Mouse (Mus musculus) right cerebral cortex, adult 18-20 months (tissue): ENCODE measurements around the gene Krt81.

Source experiments
- DNase-seq: peaks from one replicate; pipeline ENCODE4 v3.0.0; 2022; ENCODE audit warnings: mixed read lengths

The Krt81 gene

DNA sequence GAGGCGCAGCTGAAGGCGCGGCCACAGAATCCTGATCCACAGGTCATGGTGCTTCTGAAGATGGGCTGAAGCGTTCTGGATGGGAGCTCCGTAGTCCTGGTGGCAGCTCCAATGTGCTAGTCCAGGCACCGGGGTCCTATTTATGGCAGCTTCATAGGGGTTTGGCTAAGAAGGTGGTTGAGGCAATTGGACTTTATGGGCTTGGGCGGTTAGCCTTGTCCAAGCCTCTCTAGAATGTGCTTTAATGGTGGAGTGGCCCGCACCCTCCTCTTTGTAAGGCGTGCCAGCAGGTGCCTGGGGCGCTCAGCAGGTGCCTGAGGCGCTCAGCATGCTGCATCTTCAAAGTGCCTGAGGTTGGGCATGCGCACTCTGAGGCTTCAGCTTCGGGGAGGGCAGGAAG, at the start of gene Krt81:
Krt81 (minus strand) TSS at position 101 of the 400 bp plus-strand sequence.
- DNase-seq = no peak

DNA sequence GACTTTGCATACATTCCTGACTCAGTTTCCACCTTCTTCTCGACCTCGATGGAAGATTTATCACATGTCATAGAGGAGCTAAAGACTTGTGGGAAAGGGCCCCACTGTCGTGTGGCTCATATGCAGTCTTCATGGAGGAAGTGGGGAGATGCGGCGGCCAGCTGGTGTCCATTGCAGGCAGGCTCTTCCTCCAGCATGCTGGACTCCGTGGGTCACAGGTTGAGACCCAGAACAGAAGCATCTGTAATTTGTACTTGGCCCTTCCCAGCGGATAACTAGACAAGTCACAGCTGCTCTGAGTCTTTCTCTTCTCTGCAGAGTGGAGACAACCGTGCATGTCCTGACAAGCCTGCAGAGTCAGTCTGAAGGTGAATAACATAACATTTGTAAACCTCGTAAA, 44.7 kb upstream of the Krt81 start:
- DNase-seq = no peak

DNA sequence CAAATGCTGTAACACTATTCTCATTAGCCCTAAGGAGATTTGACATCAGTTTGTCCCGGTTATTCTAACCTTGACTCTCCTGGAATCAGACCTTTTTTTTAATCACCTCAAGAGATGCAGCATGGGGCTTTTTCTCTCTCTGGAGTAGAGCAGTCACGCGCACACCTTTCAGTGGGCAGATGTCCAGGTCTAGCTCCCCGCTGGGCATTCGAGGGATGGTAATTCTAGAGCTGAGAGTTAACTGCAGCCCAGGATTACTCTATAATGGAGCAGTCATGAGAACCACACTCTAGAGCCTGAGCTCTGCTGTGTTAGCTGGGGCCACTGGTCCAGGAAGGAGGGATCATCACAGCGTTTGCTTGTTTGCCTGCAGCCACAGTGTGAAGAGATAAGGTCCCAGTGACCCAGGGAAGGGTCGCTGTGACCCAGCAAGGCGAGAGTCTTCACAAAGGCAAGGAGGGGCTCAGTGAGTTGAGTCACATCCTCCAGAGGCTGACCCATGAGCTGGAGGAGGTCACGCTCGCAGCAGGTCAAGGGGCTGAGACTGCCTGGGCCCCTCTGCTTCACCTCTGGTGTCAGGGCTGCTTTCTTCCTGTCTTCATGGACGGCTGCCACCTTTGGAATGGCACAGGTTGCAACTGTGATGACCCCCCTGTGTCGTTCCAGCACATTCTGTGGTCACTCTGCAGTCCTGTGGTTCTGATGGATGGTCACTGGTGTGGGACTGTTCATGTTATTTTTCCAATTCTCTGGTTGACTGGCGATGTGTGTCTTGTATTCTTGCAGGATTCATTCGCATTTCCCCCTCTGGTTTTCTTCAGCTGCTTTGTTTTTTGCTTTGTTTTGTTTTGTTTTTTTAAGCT, 43.6 kb upstream of the Krt81 start:
- no peak for DNase-seq

DNA sequence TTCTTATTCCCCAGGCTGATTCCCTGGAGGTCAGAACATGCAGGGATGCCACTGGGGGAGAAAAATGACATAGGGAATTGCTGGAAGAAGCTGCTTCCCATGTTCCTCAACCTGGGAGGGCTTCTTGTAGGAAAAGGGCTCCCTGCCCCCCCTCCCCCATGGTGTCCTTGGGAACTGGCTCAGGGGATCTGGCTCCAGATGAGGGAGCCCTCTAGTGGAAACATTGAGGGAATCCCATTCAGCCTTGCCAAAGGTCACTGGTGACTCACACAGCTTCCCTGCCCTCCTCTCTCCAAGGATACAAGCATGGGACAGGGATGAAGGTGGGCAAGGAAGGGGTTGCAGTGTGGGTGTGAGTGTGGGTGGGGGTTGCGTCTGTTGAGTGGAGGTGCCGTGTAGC, 33.6 kb upstream of the Krt81 start:
- peak; percentile 23 for DNase-seq

DNA sequence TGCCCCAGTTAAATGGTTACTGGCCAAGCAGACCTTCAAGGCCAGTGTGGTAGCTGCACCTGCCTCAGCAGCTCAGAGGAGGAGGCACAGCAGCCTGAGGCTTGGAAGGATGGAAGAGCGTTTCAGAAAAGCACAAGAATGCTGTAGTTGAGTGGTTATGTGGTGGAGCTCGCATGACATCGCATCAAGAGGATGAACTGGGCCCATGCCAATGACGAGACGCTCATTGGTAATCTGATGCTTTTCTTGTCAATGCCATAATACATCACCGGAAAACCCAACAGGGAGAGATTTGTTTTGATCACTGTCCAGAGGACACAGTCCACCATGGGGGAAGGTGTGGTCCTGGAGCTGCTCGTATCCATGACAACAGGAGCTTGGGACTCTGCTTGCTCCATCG, 31.7 kb upstream of the Krt81 start:
- no peak for DNase-seq

DNA sequence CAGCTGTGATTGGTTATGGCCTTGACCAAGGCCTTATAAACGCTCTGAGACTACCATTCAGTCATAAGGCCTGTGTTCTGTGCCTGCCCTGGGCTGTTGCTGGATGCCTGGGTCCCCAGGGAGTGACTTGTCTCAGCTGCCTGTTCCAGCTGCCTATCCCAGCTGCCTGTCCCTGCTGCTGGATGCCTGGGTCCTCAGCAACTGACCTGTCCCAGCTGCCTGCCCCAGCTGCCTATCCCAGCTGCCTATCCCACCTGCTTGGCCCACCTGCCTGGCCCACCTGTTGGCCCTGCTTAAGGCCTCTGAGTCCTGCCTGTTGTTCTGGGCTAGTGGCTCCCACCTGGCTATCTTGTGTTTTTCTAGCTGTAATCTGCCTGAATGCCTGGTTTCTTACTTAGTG, 30.7 kb upstream of the Krt81 start:
- DNase-seq = no peak

DNA sequence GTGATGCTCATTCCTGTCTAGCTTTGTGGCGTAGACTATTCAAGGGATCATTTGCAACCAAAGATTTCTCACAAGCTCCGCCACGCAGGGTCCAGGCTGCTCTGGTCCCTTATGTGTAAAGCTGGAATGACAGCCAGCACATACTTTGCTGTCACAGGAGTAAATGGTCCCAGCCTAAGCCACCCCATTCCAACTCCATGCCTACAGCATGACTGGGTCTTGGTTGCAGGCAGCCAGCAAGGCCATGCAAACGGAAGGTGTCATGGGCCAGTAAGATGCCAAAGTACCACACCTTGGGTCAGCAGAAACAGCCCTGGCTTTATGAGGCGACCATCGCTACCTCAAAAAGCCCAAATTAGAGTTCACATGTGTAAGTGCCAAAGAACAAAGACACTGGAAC, 30.2 kb upstream of the Krt81 start:
- DNase-seq = no peak

DNA sequence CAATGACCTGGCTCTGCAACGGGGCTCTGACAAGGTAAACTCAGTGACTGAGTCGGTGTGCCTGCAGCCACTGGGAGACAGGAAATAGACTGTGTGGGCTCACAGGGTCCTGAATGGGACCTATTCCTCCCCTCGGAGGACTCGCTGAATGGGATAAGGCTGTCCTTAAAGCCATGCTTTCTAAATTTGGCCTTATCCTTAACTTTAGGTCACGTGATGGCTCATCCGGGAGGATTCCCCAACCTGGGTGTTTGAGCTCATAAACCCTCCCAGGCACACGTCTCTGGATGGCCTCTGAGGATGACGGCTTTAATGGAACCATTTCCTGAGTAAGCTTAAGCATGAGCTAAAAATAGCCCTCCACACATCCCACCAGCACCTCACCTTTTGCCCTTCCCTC, 29.2 kb upstream of the Krt81 start:
- no peak for DNase-seq

DNA sequence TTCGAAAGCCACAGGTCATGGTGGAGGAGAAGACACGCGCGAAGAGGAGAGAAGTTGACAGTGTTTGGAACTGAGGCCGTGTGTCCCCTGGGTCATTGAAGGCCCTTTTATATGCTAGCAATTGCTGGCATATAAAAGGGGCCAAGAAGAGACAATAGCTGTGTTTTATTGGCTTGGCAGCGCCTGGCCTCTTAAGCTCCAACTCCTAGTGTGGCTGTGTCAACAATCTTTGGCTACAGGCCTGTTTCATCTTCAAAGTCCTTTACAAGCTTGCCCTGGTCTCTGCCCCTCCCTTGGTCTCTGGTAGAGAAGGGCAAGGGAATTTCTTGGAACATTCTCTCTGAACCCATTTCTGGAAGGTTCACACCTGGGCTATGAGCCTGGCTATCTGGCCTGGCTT, 27.9 kb upstream of the Krt81 start, which contains the start of gene Krt83:
Krt83 (minus strand) TSS at position 82 of the 400 bp plus-strand sequence.
- no peak for DNase-seq

DNA sequence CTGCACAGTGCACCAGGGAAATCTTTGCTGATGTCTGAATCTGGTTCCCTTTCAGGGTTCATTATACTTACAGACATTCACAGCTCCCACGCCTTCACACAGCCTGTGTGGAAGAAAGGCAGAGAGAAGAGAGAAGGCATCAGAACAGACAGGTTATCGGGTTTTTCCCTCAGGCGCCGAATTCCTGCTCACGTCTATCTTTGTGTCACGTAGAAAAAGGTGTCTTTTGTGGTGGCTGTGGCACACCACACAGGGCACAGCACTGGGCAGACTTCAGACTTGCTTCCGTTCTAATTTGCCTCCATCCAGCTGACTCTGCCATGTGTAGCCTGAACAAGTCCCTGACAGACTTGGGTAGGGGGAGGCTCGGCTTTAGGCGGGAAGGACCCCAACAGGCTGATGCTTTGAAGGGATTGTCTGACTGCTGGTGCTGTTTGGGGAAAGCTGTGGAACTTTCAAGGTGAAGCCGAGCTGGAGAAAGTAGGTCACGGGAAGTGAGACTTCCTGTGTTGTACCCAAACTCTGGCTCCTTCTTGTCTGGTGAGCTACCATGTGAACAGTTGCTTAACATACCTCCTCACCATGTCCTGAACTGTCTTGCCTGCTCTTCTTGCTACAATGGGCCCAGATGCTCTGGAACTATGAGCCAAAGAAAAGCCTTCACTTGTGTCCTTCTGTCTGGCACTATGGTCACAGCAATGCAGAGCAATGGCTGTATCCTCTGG, 22.5 kb upstream of the Krt81 start:
- DNase-seq = peak; percentile 66

DNA sequence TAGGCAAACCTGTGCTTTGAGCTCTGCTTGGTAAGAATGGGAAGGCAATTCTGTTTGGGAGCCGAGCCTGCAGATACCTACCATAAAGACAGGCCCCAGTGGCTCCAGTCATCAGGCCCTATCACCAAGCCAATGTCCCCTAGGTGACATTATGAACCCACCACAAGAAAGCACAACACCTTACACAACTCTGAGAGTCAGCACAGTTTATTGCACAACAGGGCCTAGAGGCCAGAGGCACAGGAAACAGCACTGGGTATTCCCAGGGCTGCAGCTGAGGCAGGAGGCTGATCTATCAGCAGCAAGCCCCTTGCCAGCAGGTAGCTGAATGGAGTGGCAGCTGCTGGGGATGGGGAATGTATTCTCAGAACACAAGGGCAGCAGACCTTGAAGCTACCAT, 21.4 kb upstream of the Krt81 start:
- no peak for DNase-seq

DNA sequence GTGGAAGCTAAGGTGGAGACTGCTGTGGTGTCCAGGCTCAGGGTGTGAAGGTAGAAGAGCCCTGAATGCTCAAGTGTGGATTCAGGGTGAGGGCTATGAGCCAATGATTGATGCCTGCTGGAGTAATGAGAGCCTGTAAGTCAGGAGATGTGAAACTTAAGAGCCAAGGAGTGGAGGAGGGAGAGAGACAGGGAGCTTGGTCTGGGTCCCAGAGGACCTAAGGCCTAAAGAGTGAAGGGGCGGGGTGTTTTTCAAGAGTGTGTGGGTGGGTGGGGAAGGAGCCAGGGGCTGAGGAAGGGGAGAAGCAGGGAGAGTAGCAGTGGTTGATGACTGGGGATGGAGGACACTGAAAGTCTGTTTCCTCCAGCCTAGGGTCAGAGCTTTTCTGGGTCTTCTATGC, 20.1 kb upstream of the Krt81 start:
- no peak for DNase-seq

DNA sequence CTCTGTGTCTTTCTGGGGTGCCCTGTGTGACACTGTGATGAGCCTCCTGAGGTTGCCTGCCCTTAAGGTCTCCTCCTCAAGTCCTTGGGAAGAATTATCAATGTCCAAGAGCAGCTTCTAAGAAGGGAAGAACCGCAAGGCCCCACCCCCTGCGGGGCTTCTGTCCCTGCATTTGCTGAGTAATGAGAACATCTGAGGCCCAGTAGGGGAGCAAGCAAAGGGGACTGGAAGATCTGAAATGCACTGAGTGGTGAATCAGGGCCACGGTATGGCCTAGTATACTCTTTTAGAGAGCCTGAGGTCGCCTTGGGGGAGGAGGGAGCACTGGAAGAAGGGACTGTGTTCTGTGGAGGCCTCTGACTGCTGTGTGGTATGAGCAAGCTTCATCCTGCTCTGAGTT, 18.5 kb upstream of the Krt81 start:
- DNase-seq = no peak

DNA sequence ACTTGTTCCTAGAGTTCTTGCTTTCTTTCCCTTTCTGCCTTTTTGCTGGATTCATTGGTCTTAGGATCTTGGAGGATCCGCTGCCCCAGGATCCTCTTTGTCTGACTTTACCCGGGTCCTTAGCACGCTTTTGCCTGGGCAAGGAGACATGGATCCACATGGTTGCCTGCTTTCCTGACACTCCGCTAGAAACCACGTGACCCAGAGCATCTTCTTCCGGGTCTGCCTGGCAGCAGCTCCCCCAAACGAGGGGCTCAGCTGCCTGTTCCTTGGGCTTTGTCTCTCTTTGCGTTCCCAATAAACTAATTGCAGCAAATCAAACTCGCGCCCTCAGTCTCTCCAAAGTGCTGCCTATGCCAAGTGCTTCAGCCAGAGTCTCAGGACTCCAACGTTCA, 16.1 kb upstream of the Krt81 start:
- DNase-seq = no peak

DNA sequence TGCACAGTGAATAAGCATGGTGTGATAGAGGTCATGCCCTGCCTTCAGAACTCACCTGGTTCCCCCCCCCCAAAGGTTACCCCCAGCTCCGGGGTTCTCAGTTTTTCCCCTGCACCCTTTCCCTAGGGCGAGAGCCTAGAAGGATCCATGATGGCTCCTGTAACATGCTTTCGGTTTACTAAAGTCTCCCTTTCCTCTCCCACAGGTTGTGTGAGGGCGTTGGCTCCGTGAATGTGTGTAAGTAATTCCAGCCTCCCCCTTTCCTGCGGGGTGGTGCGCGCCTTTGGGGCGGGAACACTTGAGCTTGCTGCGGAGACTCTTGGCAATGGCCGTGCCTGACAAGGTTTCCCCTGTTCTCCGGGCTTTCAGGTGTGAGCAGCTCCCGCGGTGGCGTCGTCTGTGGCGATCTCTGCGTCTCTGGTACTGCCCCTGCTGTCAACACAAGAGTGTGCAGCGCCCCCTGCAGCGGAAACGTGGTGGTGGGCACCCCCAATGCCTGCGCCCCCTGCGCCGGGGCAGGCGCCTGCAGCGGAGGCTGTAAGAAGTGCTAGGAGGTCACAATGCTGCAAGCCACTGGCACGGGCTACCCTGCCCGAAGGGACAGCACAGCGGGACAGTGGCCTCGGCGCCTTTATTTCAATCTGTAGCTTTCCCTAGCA, 15.6 kb upstream of the Krt81 start:
- peak; percentile 34 for DNase-seq

DNA sequence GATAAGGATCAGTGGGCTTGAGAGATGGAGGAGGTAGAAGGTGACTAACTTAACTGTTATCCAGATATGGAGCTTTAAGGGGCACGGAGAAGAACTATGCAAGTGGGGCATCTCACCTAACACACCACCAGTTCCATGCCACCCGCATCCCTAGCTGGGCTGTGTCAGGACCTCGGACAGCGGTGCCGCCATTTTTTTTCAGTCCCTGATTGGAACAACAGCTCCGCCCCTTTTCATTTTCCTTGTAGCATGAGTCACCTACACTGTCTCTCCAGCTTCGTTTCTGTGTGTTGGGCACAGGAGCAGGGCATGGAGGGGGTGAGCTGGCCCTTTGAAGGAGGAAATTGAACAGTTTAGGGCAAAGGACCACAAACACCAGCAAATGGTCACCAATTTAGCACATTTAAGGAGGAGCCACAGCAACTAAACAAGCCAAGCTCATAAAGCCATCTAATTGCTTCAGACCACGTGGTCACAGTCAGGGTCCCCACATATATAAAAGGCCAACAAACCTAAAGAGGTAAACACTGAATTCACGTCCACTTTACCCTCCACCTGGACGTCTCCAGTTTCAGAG, 9.5 kb upstream of the Krt81 start, which contains the start of gene Krt86:
Krt86 (plus strand) TSS at position 527 of the 577 bp plus-strand sequence.
- DNase-seq = no peak

DNA sequence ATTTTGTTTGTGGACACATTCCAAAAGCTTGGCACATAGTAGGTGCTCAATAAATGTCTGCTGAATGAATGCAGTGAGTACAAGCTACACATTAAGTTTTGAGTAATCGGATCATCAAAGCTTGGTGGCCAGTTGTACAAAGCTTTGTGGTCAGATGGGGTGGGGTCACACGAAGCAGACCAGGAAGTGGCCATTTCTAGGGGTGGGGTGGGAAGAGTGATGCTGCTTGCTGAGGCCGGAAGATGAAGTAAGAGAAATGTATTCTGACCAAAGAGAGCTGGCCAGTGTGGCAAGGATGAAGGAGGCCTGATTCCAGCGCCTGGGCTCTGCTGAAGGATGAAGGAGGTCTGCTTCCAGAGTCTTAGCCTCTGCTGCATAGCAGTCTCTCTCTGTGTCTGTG, 5.5 kb upstream of the Krt81 start:
- no peak for DNase-seq

DNA sequence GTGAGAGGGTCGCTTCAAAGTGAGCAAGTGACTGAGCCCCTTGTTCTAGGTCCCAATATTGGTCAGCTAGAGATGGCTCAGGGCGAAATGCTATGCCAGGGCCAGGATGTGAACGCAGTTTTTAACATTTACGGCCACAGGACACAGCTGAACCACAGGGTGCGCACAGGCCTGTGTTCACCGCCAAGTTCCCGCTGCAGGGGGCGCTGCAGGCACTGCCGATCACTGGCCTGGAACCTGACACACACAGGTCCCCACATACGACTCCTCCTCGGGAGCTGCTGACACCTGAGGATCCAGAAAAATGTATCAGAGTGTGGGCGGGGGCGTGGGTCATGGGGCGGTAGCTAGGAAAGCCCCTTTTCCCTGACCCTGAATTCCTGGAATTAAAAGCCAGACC, 4.3 kb downstream of the Krt81 start:
- DNase-seq = no peak

DNA sequence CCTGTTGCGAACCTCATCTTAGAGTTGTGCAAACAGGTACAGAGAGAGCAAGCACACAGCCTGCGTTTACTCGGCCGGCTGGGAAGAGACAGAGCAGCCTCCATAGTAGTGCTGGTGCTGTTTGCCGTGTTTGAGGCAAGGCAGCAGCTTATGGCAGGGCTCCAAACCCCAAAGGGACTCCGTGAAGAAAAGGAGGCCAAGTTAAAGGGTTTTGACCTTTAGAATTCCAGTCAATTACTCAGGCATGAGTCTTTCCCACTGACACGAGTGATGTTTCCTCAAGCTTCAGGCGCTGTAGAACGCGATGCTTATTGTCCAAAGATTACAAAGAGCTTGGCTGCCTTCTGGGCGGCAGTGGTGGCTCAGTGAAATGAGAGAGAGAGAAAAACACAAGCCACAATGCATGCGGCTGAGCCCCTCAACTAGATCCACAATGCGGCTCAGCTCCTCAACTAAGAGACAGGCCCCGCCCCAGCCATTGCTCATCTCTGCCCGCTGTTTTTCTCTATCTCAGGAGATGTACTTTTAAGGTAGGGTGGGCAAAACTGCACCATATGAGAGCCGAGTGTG, 5.1 kb downstream of the Krt81 start:
- no peak for DNase-seq

DNA sequence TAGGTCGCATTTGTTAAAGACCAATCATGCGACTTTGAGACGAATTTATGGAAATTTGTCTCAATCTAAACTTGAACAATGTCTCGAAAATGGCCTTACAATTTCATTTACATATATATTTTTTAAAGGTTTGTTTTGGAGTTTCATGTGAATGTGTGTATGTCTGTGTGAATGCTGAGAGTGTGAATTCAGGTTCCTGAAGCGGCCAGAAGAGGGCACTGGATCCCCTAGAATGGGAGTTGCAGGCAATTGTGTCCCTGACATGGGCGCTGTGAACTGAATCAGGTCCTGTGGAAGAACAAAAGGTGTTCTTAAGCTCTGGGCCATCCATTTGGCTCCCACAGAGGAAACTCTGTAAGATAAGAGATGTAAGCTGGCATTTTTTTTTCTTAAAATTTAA, 7.7 kb downstream of the Krt81 start:
- DNase-seq = no peak

DNA sequence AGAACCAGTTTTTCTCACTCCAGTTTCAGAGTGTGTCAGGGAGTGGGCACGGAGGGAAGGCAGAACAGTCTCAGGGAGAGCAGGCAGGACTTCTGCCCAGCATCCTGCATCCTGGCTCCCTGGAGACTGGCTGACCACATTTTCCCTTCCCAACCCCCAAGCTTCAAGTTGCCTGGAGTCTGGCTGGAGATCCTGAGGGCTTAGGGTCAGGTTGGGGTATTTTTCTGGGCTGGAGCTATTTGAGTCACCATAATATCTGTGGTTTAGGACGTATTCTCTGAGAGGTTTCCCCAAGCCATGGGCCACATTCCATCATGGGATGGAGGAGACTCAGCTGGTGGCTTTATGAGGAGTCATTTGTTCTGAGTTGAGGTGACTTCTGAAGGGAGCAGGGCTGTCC, 8.3 kb downstream of the Krt81 start:
- no peak for DNase-seq

DNA sequence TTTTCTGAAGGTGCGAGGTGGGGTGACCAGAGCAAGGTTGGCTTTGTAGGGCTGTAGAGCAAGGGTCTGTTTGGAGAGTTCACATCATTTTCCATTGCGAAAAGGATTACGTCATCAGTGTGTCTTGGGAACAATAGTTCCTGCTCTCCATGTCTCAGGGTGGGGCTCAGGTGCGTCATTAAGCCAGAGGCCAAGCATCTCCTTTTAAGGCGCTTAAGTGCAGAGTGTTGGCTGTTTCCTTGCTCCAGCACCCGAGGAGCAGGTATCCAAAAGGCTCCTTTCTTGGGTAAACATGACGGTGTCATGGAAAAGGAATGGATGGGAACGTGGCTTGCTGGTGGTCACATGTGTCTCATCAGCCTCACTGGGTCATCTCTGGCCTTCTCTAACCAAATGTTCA, 8.8 kb downstream of the Krt81 start:
- no peak for DNase-seq
